Mouse (Mus musculus) hindbrain, embryonic 15.5 days (tissue): ENCODE measurements around the gene Gpsm1. TPM values are rescaled to one million over a fixed set of nuclear protein-coding genes. Genes with fewer than 3 reads are reported as not detected.

Source experiments
- ATAC-seq: fragments of 200-750 bp; cut with Nextera tagmentation; 2 replicates; pipeline ENCODE4 v1.8.0; 2017; ENCODE audit warnings: low read depth, moderate number of reproducible peaks, moderate TSS enrichment; ENCODE audit not compliant: low FRiP score
- H3K27ac ChIP-seq: fragments of 300-500 bp; sonication (generic); replicated peaks from 2 replicates; pipeline ENCODE4 v1.5.1; 2015; ENCODE audit warnings: mild to moderate bottlenecking, inconsistent platforms
- H3K27me3 ChIP-seq: fragments of 300-500 bp; sonication (generic); 2 replicates; pipeline ENCODE4 v1.6.1; 2015; ENCODE audit warnings: control low read depth, inconsistent platforms
- H3K36me3 ChIP-seq: fragments of 300-500 bp; sonication (generic); 2 replicates; pipeline ENCODE4 v1.6.1; 2015; ENCODE audit warnings: control low read depth, inconsistent platforms
- H3K4me1 ChIP-seq: fragments of 300-500 bp; sonication (generic); replicated peaks from 2 replicates; pipeline ENCODE4 v1.6.1; 2015; ENCODE audit warnings: control low read depth, inconsistent platforms
- H3K4me2 ChIP-seq: fragments of 300-500 bp; sonication (generic); 2 replicates; pipeline ENCODE4 v1.6.1; 2015; ENCODE audit warnings: moderate library complexity, mild to moderate bottlenecking, inconsistent platforms
- H3K4me3 ChIP-seq: fragments of 300-500 bp; sonication (generic); 2 replicates; pipeline ENCODE4 v1.5.1; 2015; ENCODE audit warnings: mild to moderate bottlenecking, inconsistent platforms
- H3K9ac ChIP-seq: fragments of 300-500 bp; sonication (generic); 2 replicates; pipeline ENCODE4 v1.6.1; 2015; ENCODE audit warnings: inconsistent platforms
- H3K9me3 ChIP-seq: fragments of 300-500 bp; sonication (generic); 2 replicates; pipeline ENCODE4 v1.6.1; 2016; ENCODE audit warnings: control low read depth, inconsistent platforms
- WGBS: fragments of 180-500 bp; shearing (Covaris S2); methylation state at CpG from one replicate; pipeline ENCODE4 v1.1.7; 2015; 5-methylcytosine and 5-hydroxymethylcytosine counted together
- polyA plus RNA-seq: library from polyadenylated mRNA; unstranded; fragments of >200 nt; fragmentation: Nextera tagmentation; extraction: Ambion mirVana; gene quantifications from 2 replicates; pipeline ENCODE4 v1.2.1, GENCODE M21; 2015

Gpsm1 gene
- polyA plus RNA-seq, 1 experiment from 2014 or later = 199 TPM

DNA sequence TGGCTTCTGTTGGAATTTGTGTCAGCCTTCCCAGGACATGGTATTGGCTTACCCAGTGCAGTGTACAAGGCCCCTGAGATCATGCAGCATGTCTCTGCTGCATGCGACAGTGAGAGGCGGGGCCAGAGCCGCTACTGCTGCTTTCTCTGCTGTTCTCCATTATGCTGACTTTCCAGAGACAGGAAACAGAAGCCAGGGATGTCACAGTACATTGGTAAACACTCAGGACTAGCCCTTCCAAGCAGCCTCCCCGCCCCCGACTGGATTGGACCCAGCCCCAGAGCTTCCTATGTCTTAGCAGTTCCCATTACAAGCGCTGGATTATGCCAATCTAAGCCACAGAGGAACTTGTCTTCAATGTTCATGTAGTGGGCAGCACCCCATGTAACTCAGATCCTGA is 32.9 kb downstream of the Gpsm1 start:
- no peaks in the 10 kb centered on the region for H3K9me3 ChIP-seq
- WGBS = 73% methylated on average over 6 of the region's 6 CpGs
- H3K4me1 ChIP-seq = peaks cover 23% of the 10 kb centered on the region
- no peak overlapping the region for H3K9ac ChIP-seq
- H3K36me3 ChIP-seq = peaks cover 47% of the 10 kb centered on the region
- no peak overlapping the region for H3K4me2 ChIP-seq
- no peak overlapping the region for H3K4me3 ChIP-seq
- 0 out of 2 replicates have a peak overlapping the region, but pooled peaks have one; percentile 47 for H3K27ac ChIP-seq
- no peaks in the 10 kb centered on the region for H3K27me3 ChIP-seq
- no peak for ATAC-seq

DNA sequence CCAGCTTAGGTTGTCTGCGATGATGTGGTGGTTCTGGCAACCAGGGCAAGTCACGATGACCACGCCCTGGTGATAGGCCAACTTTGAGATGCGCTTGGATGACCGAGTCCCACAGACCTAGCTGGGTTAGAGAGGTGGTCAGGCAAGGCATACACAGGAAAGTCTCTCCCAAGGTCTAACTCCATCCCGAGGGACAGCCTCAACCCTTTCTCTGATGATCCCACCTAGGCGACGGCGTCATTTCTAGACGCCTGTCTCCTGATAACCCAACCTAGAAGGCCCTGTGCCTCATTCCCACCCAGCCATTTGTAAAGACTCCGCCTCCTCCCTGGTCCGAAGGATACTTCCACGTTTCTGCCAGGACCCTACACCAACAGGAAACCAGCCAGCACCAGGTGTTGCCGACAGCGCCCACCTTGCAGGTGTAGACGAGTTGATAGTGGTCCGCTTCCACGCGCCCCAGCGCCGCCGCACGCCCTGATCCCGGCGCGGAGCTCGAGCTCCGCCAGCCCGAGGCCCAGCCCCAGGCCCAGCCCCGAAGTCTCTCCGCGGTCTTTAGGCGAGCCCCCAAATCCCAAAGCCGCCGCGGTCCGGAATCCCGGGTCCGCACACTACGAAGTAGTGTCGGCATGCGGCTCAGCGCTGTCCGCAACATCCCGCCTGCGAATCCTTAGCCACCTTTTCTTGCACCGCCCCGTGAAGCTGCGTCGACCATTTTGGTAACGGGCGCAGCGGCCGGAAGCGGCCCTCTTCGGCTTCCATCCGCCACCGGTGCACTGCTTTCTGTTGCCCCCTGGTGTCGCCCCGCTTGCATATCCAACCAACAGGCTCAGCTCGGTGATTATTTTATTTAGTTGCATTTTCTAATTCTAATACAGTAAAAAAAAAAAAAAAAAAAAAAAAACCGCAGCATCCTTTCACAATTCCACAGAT is 36.3 kb downstream of the Gpsm1 start, which contains the start of gene Dnlz:
Gene Dnlz, minus strand, starts transcription at position 753 of the 933 bp plus-strand sequence.
- peaks cover 24% of the 10 kb centered on the region for H3K36me3 ChIP-seq
- ATAC-seq = peak; percentile 85
- peaks cover 30% of the 10 kb centered on the region for H3K4me1 ChIP-seq
- 3% methylated on average over 62 of the region's 62 CpGs for WGBS
- peak within 1 kb of the TSS; percentile 97 for H3K9ac ChIP-seq
- H3K9me3 ChIP-seq = no peaks in the 10 kb centered on the region
- peak within 1 kb of the TSS; percentile 78 for H3K4me3 ChIP-seq
- no peaks in the 10 kb centered on the region for H3K27me3 ChIP-seq
- H3K4me2 ChIP-seq = peak within 1 kb of the TSS; percentile 85
- peak within 1 kb of the TSS; percentile 88 for H3K27ac ChIP-seq

DNA sequence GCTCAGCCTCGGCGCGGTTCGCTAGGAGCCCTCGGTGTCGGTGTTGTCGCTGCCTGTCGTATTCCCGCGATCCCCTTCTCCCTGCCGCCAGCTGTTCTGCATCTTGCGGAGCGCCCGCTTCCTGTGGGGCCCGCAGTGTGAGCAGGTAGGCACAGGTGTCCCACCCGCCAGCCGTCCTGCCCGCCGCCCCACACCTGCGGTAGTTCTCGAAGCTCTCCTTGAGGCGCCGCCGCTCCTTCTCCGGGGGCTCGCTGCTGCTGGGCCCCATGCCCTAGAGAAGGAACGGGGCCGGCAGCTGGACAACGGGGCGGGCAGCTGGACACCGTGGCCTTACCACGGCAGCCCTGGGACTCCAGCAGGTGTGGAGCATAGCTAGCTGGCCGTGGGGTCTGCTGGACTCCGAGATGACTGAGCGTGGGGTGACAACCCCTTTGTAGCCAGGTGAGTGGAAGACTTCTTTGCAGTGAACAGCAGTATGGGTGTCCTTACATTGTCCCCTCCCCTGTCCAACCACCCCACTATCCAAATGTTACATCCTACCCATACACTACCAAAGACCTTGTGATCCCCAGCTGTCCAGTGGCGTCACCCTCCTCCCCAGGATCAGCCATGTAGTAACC is 37.1 kb downstream of the Gpsm1 start:
- Histone ChIP-seq H3K9ac (peak overlapping the region; percentile 97), H3K4me1 (peaks cover 30% of the 10 kb centered on the region), H3K9me3 (no peaks in the 10 kb centered on the region), H3K4me2 (peak overlapping the region; percentile 85), H3K36me3 (peaks cover 16% of the 10 kb centered on the region), H3K4me3 (peak overlapping the region; percentile 78), H3K27ac (peak overlapping the region; percentile 88), H3K27me3 (no peaks in the 10 kb centered on the region)
- 3% methylated on average over 36 of the region's 36 CpGs for WGBS
- peak; percentile 42; the same call in 1 of the 2 replicates for ATAC-seq

DNA sequence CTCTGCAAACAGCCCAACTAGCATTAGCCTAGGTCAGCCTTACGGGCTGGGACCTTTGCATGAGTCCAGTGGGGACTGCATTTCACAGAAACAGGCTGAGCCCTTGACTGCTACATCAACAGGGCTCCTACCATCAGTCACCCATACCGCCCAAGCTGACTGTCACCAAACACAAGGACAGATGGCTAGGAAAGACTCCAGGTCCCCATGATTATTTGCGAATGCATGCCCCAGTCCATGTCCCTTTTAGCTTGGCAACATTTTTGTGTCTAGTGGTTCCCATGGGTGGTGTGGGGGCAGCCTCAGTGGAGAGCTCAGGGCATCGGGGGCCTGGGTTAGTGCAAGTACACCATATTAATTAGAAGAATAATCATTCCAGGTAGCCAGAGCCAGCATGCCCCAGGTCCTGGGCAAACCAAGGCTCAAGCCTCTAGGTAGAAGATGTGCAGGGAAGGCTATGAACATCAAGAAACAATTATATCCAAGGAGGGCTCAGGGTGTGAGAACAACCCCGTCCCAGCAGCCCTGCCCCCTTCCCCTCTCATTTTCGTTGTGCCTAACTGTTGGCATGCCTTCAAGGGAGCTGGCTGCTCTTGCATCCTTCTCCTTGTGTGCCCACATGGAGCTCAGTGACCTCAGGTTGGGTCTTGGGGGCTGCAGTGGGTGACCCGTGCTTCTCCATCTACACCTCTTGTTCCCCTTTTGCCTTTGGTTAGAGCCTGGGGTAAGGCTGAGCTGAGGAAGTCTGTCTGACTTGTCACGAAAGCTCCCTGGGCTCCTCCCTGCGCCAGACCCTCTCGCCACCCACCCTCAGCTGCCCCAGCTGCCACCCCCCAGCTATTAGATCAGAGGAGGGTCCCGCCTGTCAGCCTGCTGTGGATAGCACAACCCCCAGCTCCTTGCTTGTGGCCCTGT is 38.0 kb downstream of the Gpsm1 start:
- 0 out of 2 replicates have a peak, but pooled peaks cover 12% of the 10 kb centered on the region for H3K36me3 ChIP-seq
- 0 out of 2 replicates have a peak overlapping the region, but pooled peaks have one; percentile 88 for H3K27ac ChIP-seq
- no peak for ATAC-seq
- no peaks in the 10 kb centered on the region for H3K9me3 ChIP-seq
- WGBS = 85% methylated on average over 11 of the region's 11 CpGs
- peaks cover 30% of the 10 kb centered on the region for H3K4me1 ChIP-seq
- H3K9ac ChIP-seq = peak overlapping the region; percentile 97
- no peaks in the 10 kb centered on the region for H3K27me3 ChIP-seq
- peak overlapping the region; percentile 78 for H3K4me3 ChIP-seq
- H3K4me2 ChIP-seq = peak overlapping the region; percentile 85

DNA sequence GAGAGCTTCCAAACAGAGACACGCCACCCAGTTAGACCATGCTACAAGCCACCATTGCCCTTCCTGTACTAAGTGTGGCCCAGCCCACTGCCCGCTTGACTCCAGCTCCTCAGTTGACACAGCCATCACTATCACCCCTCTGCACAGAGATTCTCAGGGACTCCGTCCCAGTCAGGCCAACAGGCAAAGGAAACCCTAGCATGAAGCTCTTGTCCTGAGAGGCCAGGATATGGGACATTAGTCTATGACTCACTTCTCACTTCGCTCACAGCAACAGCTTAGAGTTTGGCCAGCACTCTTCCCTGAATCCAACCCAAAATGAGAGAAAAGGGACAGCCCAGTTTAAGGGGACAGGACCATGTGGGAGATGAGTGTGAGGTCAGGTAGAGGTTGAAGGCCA is 39.1 kb downstream of the Gpsm1 start:
- Histone ChIP-seq H3K9ac (no peak overlapping the region), H3K27me3 (no peaks in the 10 kb centered on the region), H3K9me3 (no peaks in the 10 kb centered on the region), H3K36me3 (0 out of 2 replicates have a peak, but pooled peaks cover 6% of the 10 kb centered on the region), H3K27ac (no peak overlapping the region), H3K4me3 (no peak overlapping the region), H3K4me2 (no peak overlapping the region), H3K4me1 (peaks cover 30% of the 10 kb centered on the region)
- WGBS = over 99% methylated on average over 4 of the region's 4 CpGs
- no peak for ATAC-seq

DNA sequence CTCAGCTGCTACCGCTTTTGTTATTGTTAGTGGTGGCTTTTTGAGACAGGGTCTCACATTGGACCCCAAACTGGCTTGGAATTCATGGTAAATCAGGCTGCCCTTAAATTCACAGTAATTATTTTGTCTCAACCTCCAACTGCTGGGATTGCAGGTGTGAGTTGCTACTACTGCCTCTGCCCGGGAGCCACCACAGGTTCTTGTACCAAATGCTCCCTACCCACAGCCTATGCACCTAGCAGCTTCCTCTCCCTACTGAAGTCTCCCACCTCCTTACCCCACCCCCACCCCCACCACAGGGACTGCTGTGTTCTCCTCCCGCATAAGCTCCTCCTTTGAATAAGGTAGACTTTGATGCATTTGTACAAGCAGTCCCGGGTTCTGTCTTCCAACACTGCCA is 40.9 kb downstream of the Gpsm1 start:
- H3K9ac ChIP-seq = no peak overlapping the region
- H3K27me3 ChIP-seq = no peaks in the 10 kb centered on the region
- no peak overlapping the region for H3K4me3 ChIP-seq
- WGBS = 91% methylated on average over 4 of the region's 4 CpGs
- ATAC-seq = no peak
- H3K4me1 ChIP-seq = peaks cover 17% of the 10 kb centered on the region
- no peaks in the 10 kb centered on the region for H3K9me3 ChIP-seq
- H3K4me2 ChIP-seq = no peak overlapping the region
- H3K27ac ChIP-seq = no peak overlapping the region
- no peaks in the 10 kb centered on the region for H3K36me3 ChIP-seq

DNA sequence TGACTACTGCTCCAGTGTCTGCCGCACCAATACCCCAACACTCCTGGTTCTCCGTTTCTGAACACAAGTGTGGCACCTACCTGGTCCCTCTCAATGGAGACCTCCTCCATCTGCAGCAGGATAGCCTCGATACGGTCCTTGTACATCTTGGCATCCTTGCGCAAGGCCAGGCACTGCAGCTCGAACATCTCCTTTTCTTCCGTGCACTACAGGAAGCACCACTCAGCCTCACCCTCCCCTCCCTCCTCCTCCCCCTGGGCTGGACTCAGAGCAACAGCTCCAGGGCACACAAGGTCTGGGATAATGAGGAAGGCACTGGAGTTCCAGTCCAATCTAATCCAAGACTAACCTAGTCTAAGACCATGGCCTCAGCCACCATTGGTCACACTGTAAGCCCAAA is 41.4 kb downstream of the Gpsm1 start:
- Histone ChIP-seq H3K27me3 (no peaks in the 10 kb centered on the region), H3K9ac (no peak overlapping the region), H3K9me3 (no peaks in the 10 kb centered on the region), H3K4me3 (no peak overlapping the region), H3K4me1 (peaks cover 15% of the 10 kb centered on the region), H3K36me3 (no peaks in the 10 kb centered on the region), H3K4me2 (no peak overlapping the region), H3K27ac (no peak overlapping the region)
- WGBS = 82% methylated on average over 7 of the region's 7 CpGs
- ATAC-seq = no peak

DNA sequence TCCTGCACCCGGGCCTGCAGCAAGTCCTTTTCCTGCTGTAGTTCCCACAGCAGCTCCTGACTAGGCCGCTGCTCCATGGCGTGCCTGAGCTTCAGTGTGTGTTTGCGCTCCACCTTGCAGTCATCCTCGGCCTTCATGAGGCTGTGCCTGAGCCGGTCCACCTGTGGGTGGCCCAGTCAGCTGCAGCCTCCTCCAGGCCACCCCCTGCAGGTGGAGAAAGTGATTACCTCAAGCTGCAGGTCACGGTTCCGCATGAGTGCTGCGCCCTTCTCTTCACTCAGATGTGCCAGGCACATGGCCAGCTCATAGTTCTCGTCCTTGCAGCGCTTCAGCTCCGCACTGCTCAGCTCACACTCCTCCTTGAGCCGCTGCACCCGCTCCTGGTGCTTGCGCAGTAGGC is 42.2 kb downstream of the Gpsm1 start:
- ATAC-seq = no peak
- WGBS = 60% methylated on average over 15 of the region's 15 CpGs
- peaks cover 14% of the 10 kb centered on the region for H3K4me1 ChIP-seq
- H3K9ac ChIP-seq = no peak overlapping the region
- no peaks in the 10 kb centered on the region for H3K36me3 ChIP-seq
- no peaks in the 10 kb centered on the region for H3K9me3 ChIP-seq
- H3K4me2 ChIP-seq = no peak overlapping the region
- H3K4me3 ChIP-seq = no peak overlapping the region
- no peak overlapping the region for H3K27ac ChIP-seq
- no peaks in the 10 kb centered on the region for H3K27me3 ChIP-seq

DNA sequence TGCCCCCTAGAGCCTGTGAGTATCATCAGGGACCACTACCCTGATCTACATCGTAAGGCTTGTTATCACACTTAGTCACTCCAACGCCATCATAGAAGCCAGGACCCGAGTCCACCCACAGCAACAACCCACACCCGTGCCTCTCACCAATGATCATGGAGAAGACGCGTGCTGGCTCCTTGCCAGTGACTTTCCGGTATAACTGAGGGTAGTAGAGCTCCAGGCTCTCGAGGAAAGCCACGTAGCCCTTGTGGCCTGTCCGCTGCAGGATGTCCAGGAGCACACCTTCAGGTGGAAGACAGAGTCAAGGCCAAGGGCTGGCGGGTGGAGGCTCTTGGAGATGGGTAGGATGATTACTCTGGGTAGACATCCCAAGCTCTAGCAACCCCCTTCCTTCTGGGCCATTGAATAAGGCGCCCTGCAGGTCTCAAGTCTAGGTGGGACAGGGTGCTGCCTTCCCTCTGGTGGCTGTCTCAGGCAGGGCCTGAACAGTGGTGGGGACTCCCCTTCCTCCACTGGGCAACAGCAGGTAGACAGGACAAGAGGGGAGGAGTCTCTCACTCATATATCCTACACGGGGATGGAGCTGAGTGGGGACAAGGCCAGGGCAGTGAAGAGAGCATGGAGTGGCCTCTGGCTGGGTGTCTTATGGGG is 43.5 kb downstream of the Gpsm1 start:
- Histone ChIP-seq H3K4me1 (peaks cover under 1% of the 10 kb centered on the region; the same call in 1 of the 2 replicates), H3K36me3 (peaks cover 5% of the 10 kb centered on the region; the same call in 1 of the 2 replicates), H3K27me3 (no peaks in the 10 kb centered on the region), H3K4me3 (no peak overlapping the region), H3K4me2 (no peak overlapping the region), H3K9me3 (no peaks in the 10 kb centered on the region), H3K27ac (no peak overlapping the region), H3K9ac (no peak overlapping the region)
- ATAC-seq = no peak
- 87% methylated on average over 13 of the region's 13 CpGs for WGBS

DNA sequence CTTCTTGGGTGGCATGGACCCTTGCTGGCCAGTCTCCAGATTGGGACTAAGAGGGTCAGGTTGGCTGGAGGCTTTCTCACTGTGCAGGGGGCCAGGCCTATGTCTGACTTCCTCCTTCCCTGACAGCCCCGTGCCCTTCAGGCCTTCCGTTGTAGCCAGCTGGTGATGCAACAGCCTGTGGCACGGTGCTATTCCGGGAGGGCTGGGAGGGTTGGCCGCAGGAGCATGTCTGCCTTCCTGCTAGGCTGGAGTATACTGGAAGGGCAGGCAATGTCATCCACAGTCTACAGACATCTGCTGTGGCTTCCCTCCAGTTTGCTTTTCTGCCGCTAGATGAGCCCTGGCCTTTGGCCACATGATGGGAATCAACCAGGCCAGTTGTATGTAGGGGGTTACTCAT is 44.7 kb downstream of the Gpsm1 start:
- Histone ChIP-seq H3K9ac (no peak overlapping the region), H3K27ac (no peak overlapping the region), H3K4me3 (no peak overlapping the region), H3K9me3 (no peaks in the 10 kb centered on the region), H3K4me2 (no peak overlapping the region), H3K36me3 (peaks cover 12% of the 10 kb centered on the region), H3K27me3 (no peaks in the 10 kb centered on the region), H3K4me1 (no peaks in the 10 kb centered on the region)
- no peak for ATAC-seq
- WGBS = 87% methylated on average over 6 of the region's 6 CpGs

DNA sequence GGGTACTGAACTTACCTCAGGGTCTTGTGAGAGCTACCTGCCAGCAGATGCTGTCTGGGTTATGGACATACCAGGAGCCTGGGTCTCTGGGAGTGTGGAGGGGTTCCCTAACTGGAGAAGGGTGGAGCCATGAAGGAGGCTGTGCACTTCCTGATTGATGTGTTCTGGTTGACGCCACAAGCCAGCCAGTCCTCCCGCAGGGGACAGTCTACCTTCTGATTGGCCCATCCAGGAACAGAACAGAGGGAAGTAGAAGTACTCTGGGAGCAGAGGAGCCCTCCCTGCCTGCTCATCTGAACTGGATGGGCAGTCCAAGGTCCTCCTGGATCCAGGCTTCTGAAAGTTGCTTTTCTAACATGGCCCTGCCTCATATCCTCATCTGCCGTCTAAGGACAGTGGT is 45.5 kb downstream of the Gpsm1 start, which contains the start of gene Card9:
Gene Card9, minus strand, starts transcription at position 147 of the 400 bp plus-strand sequence.
- H3K4me2 ChIP-seq = no peak within 1 kb of the TSS
- no peak for ATAC-seq
- WGBS = 56% methylated on average over 3 of the region's 3 CpGs
- no peaks in the 10 kb centered on the region for H3K9me3 ChIP-seq
- no peaks in the 10 kb centered on the region for H3K4me1 ChIP-seq
- no peak within 1 kb of the TSS for H3K9ac ChIP-seq
- H3K27me3 ChIP-seq = no peaks in the 10 kb centered on the region
- no peak within 1 kb of the TSS for H3K27ac ChIP-seq
- peaks cover 18% of the 10 kb centered on the region for H3K36me3 ChIP-seq
- H3K4me3 ChIP-seq = no peak within 1 kb of the TSS
